Mouse (Mus musculus) adrenal gland, adult 18-20 months (tissue): ENCODE measurements around the gene Xrcc5. TPM values are rescaled to one million over a fixed set of nuclear protein-coding genes. Genes with fewer than 3 reads are reported as not detected.

ENCODE experiments used
- DNase-seq, 2 experiments: peaks; one replicate each; pipeline ENCODE4 v3.0.0; 2021 to 2022; ENCODE audit warnings: low spot score in 2 of 2
- long read RNA-seq, 2 experiments: library from polyadenylated mRNA; stranded (forward); transcript quantifications; one replicate each; pipeline ENCODE4 v2.0.0; 2021
- total RNA-seq, 2 experiments: library from RNA; stranded (reverse); gene quantifications; 1 replicate in 1 of 2; 2 replicates in 1 of 2; pipeline ENCODE4 v1.2.3; 2021

The Xrcc5 gene
- 10 to 100 TPM; 10.0 to 11.2 TPM for total RNA-seq
- long read RNA-seq, experiment 1, transcript Xrcc5-201 (21 exons, 2,555 nt): major isoform, 11 of 13 reads
- long read RNA-seq, experiment 1, partial matches to known transcripts: 1 of 13 reads
- long read RNA-seq, experiment 1, other reads (novel, unspliced or antisense): 1 of 13 reads
- long read RNA-seq, experiment 2, transcript Xrcc5-201 (21 exons, 2,555 nt): major isoform, 15 of 20 reads
- long read RNA-seq, experiment 2, partial matches to known transcripts: 3 of 20 reads
- long read RNA-seq, experiment 2, other reads (novel, unspliced or antisense): 2 of 20 reads

DNA sequence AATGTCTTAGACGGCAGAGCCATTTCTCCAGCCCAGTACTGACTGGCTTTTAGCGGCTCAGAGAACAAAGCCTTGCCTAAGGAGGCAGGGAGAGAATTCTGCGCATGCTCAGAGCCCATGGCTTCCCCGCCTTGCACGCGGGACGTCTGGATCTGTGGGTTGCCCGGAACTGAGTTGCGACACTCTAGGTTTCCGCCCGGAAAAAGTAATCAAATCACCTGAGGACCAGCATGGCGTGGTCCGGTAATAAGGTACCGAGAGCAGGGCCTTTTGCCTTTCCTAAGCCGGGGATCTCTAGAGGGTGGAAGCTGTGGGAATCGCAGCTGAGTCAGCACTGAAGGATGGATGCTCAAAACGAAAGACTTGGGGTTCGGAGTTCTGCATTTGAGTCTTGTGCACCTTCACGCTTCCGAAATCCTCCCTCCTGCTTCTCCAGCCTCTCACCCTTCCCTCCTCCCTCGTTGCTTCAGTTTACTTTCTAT lies at the start of gene Xrcc5:
Xrcc5 (plus strand) TSS at position 105 of the 482 bp plus-strand sequence.
- peak; percentile 76 to 79 for DNase-seq

- no peak for DNase-seq
Observed at GRCm38 (mm10) chr1:72263099-72263498, 44.1 kb upstream of the Xrcc5 start.

DNA sequence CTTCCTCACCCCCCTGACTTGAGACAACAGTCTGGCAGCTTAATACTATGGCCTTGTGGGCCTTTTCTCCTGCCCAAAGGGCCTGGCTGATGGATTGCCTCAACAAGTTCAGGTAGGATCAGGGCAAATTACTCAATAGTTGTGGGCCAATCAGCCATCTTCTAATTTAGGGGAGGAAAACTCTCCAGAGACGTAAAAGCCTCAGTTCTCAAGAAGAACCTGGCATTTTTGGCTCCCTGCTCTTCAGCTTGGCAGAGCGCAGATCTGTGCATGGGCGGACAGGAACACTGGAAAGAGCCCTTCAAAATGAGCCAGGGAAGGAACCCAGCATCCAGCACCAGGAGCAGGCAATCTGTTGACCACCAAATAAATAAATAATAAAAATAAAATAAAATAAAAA lies 29.1 kb upstream of the Xrcc5 start:
- DNase-seq: no peak

DNA sequence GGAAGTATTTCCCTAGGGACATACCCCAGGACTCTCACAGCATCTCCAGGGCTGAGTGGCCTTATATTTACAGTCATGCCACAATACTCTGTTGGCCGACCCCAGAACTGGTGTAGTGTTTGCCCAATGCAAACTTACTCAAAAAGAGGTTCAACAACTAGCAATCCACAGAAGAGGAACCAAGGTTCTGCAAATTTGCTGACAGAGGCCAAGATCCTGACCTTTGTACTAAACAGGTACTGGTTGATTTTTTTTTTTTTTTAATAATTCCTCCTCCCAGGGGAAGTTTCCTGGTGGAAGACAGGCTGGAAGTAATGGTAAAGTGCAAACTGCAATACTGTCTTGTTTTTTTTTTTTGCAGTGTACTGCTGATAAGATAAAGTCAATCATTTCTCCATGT lies 24.6 kb upstream of the Xrcc5 start:
- no peak for DNase-seq

GRCm38 (mm10) chr1:72283992-72284485 lies 23.2 kb upstream of the Xrcc5 start, which contains the start of the genes Pecr and Tmem169:
TSS of gene Pecr (minus strand) at chr1:72284314.
TSS of gene Tmem169 (plus strand) at chr1:72284369.
- peak; percentile 96 for DNase-seq

DNA sequence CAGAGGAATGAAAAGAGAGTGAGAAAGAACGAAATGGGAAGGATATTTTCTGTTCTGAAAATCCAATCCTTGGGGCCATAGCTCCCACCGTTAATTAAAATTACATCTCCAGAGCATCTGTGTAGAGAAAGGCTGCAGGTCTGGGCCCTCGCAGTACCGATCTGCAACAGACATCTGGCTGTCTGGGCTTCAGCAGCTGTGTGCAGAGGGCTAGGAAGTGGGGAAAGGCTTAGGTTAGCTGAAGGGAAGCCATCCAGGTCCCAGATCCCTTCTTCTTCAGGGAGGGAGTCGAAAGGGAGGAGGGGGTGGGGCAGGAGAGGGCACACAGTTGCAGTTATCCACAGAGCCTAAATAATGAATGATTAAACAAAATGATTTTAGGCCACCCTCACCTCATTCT lies 22.7 kb upstream of the Xrcc5 start:
- DNase-seq: no peak

DNA sequence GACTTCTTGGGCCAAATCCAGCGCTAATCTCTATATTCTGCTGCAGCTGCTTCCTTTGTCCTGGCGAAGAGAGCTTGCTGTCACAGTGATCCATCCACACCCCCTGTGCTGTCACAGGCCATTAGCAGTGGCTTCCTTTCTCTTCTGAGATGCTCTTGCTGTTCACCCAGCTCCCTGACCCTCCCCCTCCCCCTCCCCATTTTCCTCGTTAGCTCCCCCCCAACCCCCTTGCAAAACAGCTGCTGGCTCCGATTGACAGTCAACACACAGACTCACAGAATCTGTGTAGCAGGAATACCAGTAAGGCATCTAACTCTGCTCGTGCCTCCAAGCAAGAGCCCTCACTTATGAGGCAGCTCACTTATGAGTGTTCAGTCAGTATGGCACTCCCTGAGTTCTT lies 20.3 kb upstream of the Xrcc5 start:
- no peak for DNase-seq

DNA sequence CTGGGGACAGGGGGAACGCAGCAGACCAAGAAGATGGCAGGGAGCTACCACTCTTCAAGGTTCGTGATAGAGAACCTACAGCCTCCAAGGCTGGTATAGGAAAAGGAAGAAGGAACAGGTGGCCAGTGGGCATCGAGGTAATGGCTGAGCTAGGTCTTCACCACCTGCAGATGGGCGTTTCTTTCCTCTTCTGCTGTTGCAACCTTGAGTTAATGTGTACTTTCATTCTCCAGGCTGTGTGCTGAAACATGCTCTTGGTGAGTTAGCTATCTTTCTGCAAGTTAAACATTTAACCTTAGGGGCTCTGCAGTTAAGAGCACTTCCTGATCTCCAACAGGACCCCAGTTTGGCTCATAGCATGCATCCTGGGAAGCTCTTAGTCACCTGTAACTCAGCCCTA lies 19.3 kb upstream of the Xrcc5 start:
- DNase-seq: no peak

- DNase-seq: no peak
Observed at GRCm38 (mm10) chr1:72288527-72289150, 18.6 kb upstream of the Xrcc5 start.

- no peak for DNase-seq
Observed at GRCm38 (mm10) chr1:72290896-72291295, 16.3 kb upstream of the Xrcc5 start.

- DNase-seq: no peak
Observed at GRCm38 (mm10) chr1:72291421-72291820, 15.8 kb upstream of the Xrcc5 start.

DNA sequence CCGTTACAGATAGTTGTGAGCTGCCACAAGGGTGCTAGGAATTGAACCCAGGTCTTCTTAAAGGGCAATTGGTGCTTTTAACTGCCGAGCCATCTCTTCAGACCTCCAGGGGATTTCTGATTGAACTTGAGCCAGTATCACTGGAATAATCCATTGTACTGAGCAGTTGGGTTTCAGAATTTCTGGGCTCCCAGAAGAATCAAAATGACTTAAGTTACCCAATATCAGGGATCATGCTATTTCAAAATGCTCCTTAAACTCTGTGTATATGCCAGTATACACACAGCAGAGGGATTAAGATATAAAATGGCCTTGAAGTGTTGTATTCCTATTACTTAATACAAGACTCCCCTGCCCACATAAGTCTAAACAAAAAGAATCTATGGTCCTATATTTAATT lies 15.3 kb upstream of the Xrcc5 start:
- no peak for DNase-seq

DNA sequence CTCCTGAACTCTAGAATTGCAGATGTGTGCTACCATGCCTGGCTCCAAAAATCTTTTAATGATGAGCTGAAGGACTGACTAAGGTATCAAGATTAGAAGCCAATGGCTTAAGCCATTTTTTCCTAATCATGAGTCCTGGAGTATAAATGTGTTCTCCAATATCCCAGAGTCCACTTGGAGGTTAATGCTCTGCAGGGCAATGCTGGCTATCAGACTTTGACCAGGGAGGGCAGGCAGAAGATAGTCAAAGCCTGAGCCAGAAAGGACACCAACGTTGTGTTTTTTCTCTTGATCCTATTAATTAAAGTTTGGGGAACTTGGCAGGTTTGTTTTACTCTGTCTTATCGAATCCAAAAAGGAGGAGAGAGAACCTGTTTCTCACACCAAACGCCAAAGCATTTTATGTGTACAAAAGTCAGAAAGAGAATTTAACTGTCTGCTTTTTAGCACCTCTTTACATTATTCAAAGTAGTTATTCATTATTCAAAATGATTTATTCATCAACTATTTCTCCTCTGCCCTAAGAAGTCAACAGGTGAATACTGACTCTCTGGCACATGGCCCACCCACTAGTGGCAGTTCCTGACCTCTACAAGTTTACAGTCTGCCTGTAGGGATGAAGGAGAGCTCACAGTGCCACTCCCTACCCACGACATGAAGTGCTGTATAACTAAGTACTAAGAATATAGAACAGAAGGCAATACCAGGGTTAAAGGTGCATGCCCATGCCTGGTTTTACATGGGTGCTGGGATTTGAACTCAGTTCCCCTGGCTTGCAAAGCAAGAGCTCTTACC lies 13.2 kb upstream of the Xrcc5 start:
- no peak for DNase-seq

DNA sequence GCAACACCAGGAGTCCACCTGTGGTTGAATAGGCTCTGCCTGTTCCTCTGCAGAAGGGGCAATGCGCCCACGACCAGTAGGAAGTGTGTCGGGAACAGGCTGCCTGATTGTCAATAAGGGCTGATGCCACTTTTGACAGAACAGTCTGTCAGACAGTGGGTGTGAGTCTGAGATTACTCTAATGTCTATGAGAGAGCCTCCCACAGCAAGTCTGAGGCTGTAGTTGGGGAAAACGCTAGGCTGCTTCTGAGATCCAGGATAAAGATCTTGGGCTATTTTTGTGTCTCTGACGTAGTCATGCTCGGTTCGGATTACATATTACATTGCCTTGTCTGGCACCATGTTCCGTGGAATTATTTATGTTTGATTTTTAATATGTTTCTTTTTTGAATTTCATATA lies 11.5 kb upstream of the Xrcc5 start:
- DNase-seq: no peak

DNA sequence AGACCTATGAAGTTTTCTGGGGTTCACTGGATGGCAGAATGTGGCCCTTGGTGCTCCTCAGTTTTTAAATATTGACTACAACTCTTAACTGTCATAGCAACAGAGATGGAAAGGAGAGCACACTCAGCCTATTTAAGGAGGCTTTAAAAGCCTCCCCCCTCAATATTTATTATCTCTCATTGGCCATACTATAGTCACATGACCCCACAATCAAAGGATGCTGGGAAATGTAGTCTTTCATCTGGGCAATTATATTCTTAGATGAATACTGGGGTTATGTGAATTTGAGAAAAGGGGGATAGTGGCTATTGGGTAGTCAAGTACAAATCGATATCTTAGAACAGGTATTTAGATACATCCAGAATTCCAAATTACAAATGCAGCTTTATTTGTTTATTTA lies 5.4 kb upstream of the Xrcc5 start:
- no peak for DNase-seq

DNA sequence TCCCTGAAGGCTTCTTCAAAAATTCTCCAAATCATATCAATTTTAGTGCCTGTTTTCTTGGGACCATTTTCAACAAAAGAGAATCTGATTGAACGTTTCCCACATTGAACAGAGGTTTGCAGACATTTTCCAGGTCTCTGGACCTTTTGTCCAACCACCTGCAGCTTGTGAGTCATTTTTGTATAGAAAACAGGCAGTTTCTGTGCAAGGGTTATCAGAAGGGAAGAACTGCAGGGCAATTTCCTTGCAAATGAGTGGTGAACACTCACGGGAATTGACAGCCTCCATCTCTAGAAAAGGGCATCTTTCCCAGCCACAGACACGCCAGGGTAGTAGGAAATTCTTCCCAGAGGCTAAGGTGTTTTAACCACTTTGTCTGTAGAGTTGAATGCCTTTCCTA lies 980 bp upstream of the Xrcc5 start:
- no peak for DNase-seq

DNA sequence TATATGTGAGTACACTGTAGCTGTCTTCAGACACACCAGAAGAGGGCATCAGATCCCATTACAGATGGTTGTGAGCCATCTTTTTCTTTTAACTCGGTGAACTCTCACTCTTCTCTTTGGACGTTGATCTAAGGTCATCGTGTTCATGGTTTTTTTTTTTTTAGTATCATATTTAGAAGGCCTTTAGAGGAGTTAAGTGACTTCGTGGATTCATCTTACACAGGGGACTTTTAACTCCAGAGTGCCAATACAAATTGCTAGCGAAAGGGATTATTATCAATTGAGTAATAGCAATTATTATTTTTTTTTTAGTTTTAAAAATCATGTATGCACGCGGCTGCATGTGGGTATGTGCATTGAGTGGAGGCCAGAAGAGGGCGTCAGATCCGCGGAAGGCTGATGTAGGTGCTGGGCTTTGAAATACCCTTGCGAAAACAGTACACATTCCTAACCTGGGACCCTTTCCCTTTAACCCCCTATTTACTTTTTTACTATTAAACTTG lies 491 bp upstream of the Xrcc5 start:
- DNase-seq: peak in 1 of 2 experiments; percentile 21

DNA sequence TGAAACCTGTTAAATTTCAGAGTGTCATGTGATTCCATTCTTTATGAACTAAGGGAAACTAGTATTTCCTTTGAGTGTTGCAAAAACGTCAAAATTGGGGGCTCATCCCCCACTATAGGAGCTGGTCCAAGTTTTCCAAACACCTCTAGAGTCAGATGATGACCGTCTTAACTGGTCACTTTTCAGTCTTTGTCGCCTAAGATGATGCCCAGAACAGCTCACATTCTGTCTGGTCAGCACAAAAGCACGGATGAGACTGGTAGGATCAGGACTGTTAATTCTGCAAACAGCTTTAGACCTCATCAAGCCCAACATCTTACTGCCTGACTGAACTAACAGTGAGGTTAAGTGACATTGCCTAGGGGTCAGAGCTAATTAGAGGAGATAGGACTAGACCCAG lies 1.7 kb downstream of the Xrcc5 start:
- DNase-seq: no peak

DNA sequence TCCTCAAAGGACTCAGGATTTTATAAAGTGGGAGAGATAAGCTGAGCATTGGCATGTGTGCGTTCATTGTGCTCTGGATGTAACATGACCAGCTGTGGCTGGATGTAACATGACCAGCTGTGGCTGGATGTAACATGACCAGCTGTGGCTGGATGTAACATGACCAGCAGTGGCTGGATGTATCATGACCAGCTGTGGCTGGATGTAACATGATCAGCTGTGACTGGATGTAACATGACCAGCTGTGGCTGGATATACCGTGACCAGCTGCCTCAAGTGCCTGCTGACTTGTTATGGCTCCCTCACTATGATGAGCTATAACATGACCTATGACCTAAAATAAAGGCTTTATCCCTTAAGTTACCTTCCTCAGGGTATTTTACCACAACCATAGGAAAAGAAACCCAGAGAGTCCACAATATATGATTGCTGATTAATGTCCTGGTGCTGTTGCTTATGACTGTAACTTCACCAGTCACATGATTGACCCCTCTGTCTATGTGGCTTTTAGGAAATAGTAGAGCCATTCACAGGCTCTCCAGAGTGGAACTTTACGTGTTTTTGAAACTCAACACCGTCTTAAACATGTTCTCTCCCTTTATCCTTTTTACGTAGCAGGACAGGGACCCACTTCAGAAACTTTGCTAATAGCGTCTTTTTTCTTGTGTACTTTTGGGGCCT lies 2.7 kb downstream of the Xrcc5 start:
- no peak for DNase-seq

DNA sequence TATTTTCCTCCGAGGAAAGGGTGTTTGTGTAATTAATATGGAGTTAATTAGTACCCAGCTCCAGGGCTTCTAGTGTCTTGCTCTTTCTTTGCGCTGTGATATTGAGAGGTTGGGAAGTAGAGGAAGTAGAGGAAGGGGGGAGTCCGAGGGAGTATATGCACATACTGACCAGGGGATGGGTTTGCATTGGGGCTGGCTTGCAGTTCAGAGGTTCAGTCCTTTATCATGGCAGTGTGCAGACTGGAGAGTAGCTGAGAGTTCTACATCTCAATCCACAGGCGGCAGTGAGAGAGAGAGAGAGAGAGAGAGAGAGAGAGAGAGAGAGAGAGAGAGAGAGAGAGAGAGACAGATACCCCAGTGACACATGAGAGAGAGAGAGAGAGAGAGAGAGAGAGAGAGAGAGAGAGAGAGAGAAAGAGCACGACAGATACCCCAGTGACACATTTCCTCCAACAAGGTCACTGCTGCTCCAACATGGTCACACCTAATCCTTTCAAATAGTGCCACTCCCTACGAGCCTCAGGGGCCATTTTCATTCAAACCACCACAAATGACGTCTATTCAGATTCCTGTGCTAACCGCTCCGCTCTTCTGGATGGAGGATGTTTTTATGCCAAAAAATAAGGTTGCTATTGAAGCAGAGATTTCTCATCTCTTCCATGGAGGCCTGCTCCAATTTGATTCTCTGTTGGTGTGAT lies 5.6 kb downstream of the Xrcc5 start:
- no peak for DNase-seq
